Mouse (Mus musculus): ENCODE results near the gene Cbx2. TPM values are rescaled to one million over a fixed set of nuclear protein-coding genes. Genes with fewer than 3 reads are reported as not detected.

Cbx2 gene
- polyA plus RNA-seq, 1 experiment from 2014 or later: 15.3 TPM

DNA sequence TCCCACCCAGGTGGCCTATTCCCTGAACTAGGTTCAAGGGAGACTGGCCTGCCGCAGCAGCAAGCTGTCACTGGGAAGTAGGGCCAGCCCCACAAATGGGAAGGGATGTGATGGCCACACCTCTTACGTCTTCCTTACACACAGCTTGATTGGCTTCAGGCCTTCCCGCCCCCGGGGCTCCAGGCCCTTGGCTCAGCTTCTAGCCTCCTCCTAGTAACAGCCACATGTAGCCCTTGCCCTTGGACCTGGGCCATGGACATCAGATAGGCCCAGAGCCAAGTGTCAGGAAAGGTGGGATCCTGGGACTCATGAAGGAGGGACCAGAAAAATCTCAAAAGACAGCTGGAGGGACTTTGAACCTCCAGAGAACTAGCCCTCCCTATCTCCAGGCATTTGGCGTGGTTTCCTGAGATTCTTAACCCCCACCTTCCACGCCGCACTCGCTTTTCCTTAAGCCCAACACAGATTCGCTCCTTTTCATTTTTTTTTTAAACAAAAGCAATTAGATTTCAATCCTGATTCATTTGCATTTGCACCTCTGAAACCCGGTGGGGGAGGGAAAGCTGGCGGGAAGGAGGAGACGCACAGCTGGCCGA lies 30.0 kb downstream of the Cbx2 start:
- Histone ChIP-seq H3K4me3 (ENCODE audit: low read length) (peak overlapping the region; percentile 52), H3K36me3 (ENCODE audit: control insufficient read depth, insufficient read depth) (no peaks in the 10 kb centered on the region), H3K9ac (ENCODE audit: low read length) (peak overlapping the region; percentile 51), H3K27me3 (ENCODE audit: control insufficient read depth, insufficient read depth, low read length) (peaks cover 69% of the 10 kb centered on the region), H3K27ac (ENCODE audit: low read length) (peak overlapping the region; percentile 82), H3K9me3 (replicated peaks; ENCODE audit: control insufficient read depth, low read length) (no peaks in the 10 kb centered on the region), H3K4me2 (ENCODE audit: low read depth, low read length) (peak overlapping the region; percentile 81), H3K4me1 (ENCODE audit: control insufficient read depth, insufficient read depth, low read length) (peaks cover 32% of the 10 kb centered on the region)
- WGBS: 3% methylated on average over 13 of the region's 13 CpGs
- peak; percentile 35 for ATAC-seq (replicated peaks; ENCODE audit: extremely low read depth, insufficient read depth, low FRiP score)

GRCm38 (mm10) chr11:119053257-119053670 lies 30.5 kb downstream of the Cbx2 start:
- peaks cover 69% of the 10 kb centered on the region for H3K27me3 ChIP-seq (ENCODE audit: control insufficient read depth, insufficient read depth, low read length)
- H3K9ac ChIP-seq (ENCODE audit: low read length): peak overlapping the region; percentile 51
- H3K27ac ChIP-seq (ENCODE audit: low read length): peak overlapping the region; percentile 82
- no peaks in the 10 kb centered on the region for H3K36me3 ChIP-seq (ENCODE audit: control insufficient read depth, insufficient read depth)
- peak overlapping the region; percentile 52 for H3K4me3 ChIP-seq (ENCODE audit: low read length)
- ATAC-seq (replicated peaks; ENCODE audit: extremely low read depth, insufficient read depth, low FRiP score): peak; percentile 85
- H3K4me2 ChIP-seq (ENCODE audit: low read depth, low read length): peak overlapping the region; percentile 81
- WGBS: 0% methylated on average over 39 of the region's 42 CpGs
- peaks cover 35% of the 10 kb centered on the region for H3K4me1 ChIP-seq (ENCODE audit: control insufficient read depth, insufficient read depth, low read length)
- H3K9me3 ChIP-seq (replicated peaks; ENCODE audit: control insufficient read depth, low read length): no peaks in the 10 kb centered on the region

DNA sequence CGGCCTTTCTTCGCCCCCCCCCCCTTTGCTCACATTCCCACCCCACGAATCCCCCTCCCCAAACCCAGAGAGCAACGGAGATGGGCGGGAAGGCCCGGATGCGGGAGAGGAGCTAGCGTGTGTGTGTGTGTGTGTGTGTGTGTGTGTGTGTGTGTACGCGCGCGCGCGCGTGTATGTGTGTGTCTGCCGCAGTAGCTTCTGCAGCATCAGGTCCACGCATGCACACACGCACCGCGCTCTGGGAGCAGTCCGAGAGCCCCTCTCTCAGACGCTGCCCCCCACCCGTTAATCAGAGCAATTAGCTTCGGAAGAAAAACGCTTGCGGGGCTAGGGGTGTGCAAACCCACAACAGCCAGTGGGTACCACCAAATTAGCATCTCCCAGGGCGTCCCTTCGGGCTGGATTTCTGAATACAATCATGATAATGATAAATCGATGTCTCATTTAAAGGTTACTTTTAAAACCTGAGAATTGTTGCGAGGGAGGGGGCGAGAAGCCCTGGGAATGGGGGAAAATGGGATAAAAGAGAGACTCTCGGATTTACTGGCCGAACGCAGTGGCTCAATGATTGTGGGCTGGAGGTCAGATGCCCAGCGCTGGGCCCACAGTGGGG lies 31.1 kb downstream of the Cbx2 start:
- peaks cover 70% of the 10 kb centered on the region for H3K27me3 ChIP-seq (ENCODE audit: control insufficient read depth, insufficient read depth, low read length)
- no peaks in the 10 kb centered on the region for H3K36me3 ChIP-seq (ENCODE audit: control insufficient read depth, insufficient read depth)
- H3K4me2 ChIP-seq (ENCODE audit: low read depth, low read length): peak overlapping the region; percentile 81
- H3K27ac ChIP-seq (ENCODE audit: low read length): no peak overlapping the region
- no peak for ATAC-seq (replicated peaks; ENCODE audit: extremely low read depth, insufficient read depth, low FRiP score)
- H3K4me3 ChIP-seq (ENCODE audit: low read length): peak overlapping the region; percentile 52
- WGBS: under 1% methylated on average over 30 of the region's 35 CpGs
- no peaks in the 10 kb centered on the region for H3K9me3 ChIP-seq (replicated peaks; ENCODE audit: control insufficient read depth, low read length)
- peaks cover 39% of the 10 kb centered on the region for H3K4me1 ChIP-seq (ENCODE audit: control insufficient read depth, insufficient read depth, low read length)
- H3K9ac ChIP-seq (ENCODE audit: low read length): peak overlapping the region; percentile 44

DNA sequence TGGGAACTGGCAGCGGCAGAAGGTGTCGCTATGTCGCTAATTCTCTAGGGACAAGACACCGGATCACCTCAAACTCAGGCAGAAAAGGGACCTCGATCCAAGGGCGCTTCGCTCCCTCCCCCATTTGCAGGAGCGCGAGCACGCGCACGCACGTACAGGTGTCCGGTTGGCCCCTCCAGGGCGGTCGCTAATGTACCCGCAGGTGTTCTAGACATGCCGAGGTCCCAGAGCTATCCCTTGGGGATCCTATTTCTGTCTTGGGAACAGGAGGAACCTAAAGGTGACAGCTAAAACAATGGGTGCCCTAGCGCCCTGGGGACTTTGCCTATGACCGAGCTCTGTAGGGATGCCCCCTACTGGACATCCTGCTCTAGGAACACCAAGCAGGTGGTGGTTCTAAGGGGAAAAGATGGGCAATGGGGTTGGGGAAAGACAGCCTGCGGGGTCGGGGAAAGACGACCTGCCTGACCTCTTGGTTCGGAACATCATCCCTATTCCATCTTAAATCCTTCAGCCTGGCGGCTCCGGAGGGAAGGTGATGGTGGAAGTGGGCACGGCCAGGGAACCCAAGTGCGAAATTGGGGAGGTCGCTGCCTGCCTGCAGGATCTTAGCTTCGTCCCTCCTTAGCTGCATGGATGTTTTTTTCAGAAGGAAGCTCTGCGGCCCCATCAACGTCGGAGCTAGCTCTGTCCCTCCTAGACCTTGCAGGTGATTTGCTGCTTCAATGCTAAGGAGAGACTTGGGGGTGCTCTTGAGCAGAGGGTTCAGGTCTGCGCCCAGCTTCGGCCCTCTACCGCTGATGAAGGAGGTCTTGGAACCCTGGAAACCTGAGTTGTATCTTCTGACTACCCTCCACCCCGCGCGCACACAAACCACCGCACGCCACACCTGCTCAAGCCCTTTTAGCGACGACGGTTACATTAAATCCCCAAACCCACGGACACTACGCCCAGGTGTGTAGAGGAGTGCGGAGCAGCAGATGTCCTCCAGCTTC lies 31.9 kb downstream of the Cbx2 start:
- Histone ChIP-seq H3K27me3 (ENCODE audit: control insufficient read depth, insufficient read depth, low read length) (peaks cover 70% of the 10 kb centered on the region), H3K9ac (ENCODE audit: low read length) (0 out of 2 replicates have a peak overlapping the region, but pooled peaks have one; percentile 21), H3K4me1 (ENCODE audit: control insufficient read depth, insufficient read depth, low read length) (peaks cover 42% of the 10 kb centered on the region), H3K27ac (ENCODE audit: low read length) (no peak overlapping the region), H3K4me2 (ENCODE audit: low read depth, low read length) (peak overlapping the region; percentile 98), H3K36me3 (ENCODE audit: control insufficient read depth, insufficient read depth) (no peaks in the 10 kb centered on the region), H3K4me3 (ENCODE audit: low read length) (peak overlapping the region; percentile 52), H3K9me3 (replicated peaks; ENCODE audit: control insufficient read depth, low read length) (no peaks in the 10 kb centered on the region)
- 4% methylated on average over 47 of the region's 47 CpGs for WGBS
- ATAC-seq (replicated peaks; ENCODE audit: extremely low read depth, insufficient read depth, low FRiP score): no peak

DNA sequence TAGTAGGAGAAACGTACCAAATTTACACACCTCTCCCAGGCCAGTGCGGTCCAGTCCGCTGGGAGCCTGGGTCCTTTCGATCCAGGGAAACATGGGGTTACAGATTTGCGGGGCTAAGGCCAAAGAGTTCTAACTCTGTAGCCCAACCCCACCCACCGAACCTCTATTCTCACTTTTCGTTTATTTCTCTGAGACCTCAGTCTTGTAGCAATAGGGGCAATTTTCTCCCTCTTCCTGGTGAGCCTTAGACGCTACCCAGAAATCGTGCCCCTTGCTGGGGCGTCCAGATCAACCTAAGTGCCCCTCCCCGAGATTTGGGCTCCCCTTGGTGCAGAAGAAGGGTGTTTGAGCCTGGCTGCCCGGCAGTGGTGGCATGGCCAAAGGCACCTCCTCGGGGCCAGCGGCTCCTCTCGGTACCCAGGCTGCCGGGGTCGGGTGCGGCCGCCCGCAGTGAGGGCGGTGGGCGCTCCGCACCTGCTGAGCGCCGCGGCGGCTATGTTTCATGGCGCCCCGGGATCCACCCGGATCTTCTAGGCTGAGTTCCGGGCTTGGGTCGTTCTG lies 32.9 kb downstream of the Cbx2 start:
- no peak for ATAC-seq (replicated peaks; ENCODE audit: extremely low read depth, insufficient read depth, low FRiP score)
- 3% methylated on average over 32 of the region's 32 CpGs for WGBS
- Histone ChIP-seq H3K36me3 (ENCODE audit: control insufficient read depth, insufficient read depth) (no peaks in the 10 kb centered on the region), H3K27me3 (ENCODE audit: control insufficient read depth, insufficient read depth, low read length) (peaks cover 70% of the 10 kb centered on the region), H3K4me1 (ENCODE audit: control insufficient read depth, insufficient read depth, low read length) (peaks cover 42% of the 10 kb centered on the region), H3K9me3 (replicated peaks; ENCODE audit: control insufficient read depth, low read length) (no peaks in the 10 kb centered on the region), H3K9ac (ENCODE audit: low read length) (peak overlapping the region; percentile 95), H3K27ac (ENCODE audit: low read length) (no peak overlapping the region), H3K4me2 (ENCODE audit: low read depth, low read length) (peak overlapping the region; percentile 98), H3K4me3 (ENCODE audit: low read length) (peak overlapping the region; percentile 70)

DNA sequence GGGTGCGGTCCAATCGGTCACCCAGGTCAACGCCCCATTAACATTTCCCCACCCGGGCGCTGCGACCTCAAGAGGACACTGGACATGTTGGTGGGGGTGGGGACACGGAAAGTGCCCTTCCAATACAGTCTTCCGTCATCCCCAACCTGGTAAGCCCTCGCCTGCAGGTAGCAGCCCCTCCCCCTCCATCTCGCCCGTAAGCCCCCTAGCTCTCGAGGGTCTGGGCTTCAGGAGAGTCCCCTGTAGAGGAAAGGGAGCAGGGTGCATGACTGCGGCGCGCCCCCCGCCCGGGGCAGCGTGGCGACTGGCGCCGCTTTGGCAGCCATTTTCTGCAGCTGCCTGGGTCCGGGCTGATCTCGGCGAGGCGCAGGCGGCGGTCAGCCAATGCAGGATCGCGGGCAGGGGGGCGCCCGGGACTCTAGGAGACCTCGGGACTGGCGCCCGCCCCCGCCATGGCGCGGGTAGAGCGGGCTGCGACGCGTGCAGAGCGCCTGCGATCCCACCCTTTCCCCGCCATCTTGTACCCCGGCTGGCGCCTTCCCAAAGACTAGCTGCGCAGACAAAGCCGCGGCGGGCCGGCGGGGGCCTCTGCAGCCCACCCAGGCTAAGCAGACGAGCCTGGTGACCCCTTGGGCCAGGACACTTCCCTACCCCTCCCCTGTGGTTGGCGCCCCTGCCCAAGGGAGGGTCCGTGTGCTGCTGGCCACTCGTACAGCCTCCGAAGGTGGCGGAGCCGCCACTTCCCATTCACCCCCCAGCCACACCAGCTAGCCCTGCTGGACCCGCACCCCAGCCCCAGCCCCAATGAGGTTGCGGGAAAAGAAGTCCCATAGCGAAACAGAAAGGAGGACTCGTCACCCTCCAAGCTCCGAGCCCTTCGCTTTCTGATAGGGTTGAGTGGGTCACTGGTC lies 33.8 kb downstream of the Cbx2 start:
- peak; percentile 5; the same call in 1 of the 2 replicates for ATAC-seq (replicated peaks; ENCODE audit: extremely low read depth, insufficient read depth, low FRiP score)
- Histone ChIP-seq H3K4me3 (ENCODE audit: low read length) (peak overlapping the region; percentile 70), H3K4me2 (ENCODE audit: low read depth, low read length) (peak overlapping the region; percentile 98), H3K27ac (ENCODE audit: low read length) (peak overlapping the region; percentile 79), H3K27me3 (ENCODE audit: control insufficient read depth, insufficient read depth, low read length) (peaks cover 64% of the 10 kb centered on the region), H3K9me3 (replicated peaks; ENCODE audit: control insufficient read depth, low read length) (no peaks in the 10 kb centered on the region), H3K36me3 (ENCODE audit: control insufficient read depth, insufficient read depth) (no peaks in the 10 kb centered on the region), H3K9ac (ENCODE audit: low read length) (peak overlapping the region; percentile 95), H3K4me1 (ENCODE audit: control insufficient read depth, insufficient read depth, low read length) (peaks cover 42% of the 10 kb centered on the region)
- WGBS: under 1% methylated on average over 64 of the region's 65 CpGs

DNA sequence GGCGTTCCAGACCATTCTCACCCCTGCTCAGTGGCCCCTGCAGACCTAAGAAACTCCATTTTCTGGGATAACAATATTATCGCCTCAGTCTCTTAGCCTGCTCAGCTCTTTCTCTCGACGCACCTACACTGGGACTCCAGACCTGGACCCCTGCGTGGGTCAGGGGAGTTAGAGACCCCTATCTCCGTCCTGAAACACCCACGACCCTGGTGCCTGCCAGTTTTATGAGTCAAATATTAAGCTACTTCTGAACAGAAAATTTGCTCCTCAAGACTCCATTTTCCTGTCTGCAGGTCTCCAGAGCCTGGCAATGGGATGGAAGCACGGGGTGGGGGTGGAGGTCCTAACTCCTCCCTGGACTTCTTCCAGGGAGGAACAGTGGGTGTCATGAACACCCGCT lies 34.5 kb downstream of the Cbx2 start:
- peak overlapping the region; percentile 95 for H3K9ac ChIP-seq (ENCODE audit: low read length)
- H3K9me3 ChIP-seq (replicated peaks; ENCODE audit: control insufficient read depth, low read length): 0 out of 2 replicates have a peak, but pooled peaks cover 4% of the 10 kb centered on the region
- H3K27me3 ChIP-seq (ENCODE audit: control insufficient read depth, insufficient read depth, low read length): peaks cover 63% of the 10 kb centered on the region
- peaks cover 39% of the 10 kb centered on the region for H3K4me1 ChIP-seq (ENCODE audit: control insufficient read depth, insufficient read depth, low read length)
- no peaks in the 10 kb centered on the region for H3K36me3 ChIP-seq (ENCODE audit: control insufficient read depth, insufficient read depth)
- peak overlapping the region; percentile 98 for H3K4me2 ChIP-seq (ENCODE audit: low read depth, low read length)
- no peak for ATAC-seq (replicated peaks; ENCODE audit: extremely low read depth, insufficient read depth, low FRiP score)
- H3K4me3 ChIP-seq (ENCODE audit: low read length): peak overlapping the region; percentile 70
- H3K27ac ChIP-seq (ENCODE audit: low read length): no peak overlapping the region
- WGBS: 5% methylated on average over 9 of the region's 9 CpGs
